Mouse (Mus musculus) limb, embryonic 10.5 days (tissue): ENCODE results near the gene Slfn8. TPM values are rescaled to one million over a fixed set of nuclear protein-coding genes. Genes with fewer than 3 reads are reported as not detected.
A peak's percentile ranks its signal among the peaks of the same experiment; 100 is the strongest.
"Not testable (repeated sequence)": the region's sequence is repeated elsewhere in the genome, so short reads cannot be mapped to it uniquely, and the experiment has no call there.

Source experiments
- DNase-seq: peaks from one replicate; pipeline ENCODE4 v3.0.0-alpha.2; 2017; ENCODE audit warnings: low spot score
- H3K27ac ChIP-seq: fragments of 300-500 bp; sonication (generic); 2 replicates; pipeline ENCODE4 v1.5.1; 2016; ENCODE audit warnings: mild to moderate bottlenecking
- H3K27me3 ChIP-seq: fragments of 300-500 bp; sonication (generic); 2 replicates; pipeline ENCODE4 v1.6.1; 2016; ENCODE audit warnings: low read depth, mild to moderate bottlenecking; ENCODE audit not compliant: poor library complexity, severe bottlenecking
- H3K36me3 ChIP-seq: fragments of 300-500 bp; sonication (generic); 2 replicates; pipeline ENCODE4 v1.6.1; 2016; ENCODE audit warnings: mild to moderate bottlenecking, moderate library complexity
- H3K4me1 ChIP-seq: fragments of 300-500 bp; sonication (generic); 2 replicates; pipeline ENCODE4 v1.6.1; 2016
- H3K4me3 ChIP-seq: fragments of 300-500 bp; sonication (generic); 2 replicates; pipeline ENCODE4 v1.5.1; 2016; ENCODE audit warnings: mild to moderate bottlenecking, moderate library complexity
- H3K9me3 ChIP-seq: fragments of 300-500 bp; sonication (generic); replicated peaks from 2 replicates; pipeline ENCODE4 v1.6.1; 2016; ENCODE audit warnings: mild to moderate bottlenecking
- WGBS: fragments of 180-500 bp; shearing (Covaris S2); methylation state at CpG from one replicate; pipeline ENCODE4 v1.1.7; 2016; 5-methylcytosine and 5-hydroxymethylcytosine counted together
- polyA plus RNA-seq: library from polyadenylated mRNA; unstranded; fragments of >200 nt; fragmentation: Nextera tagmentation; extraction: Ambion mirVana; gene quantifications from 2 replicates; pipeline ENCODE4 v1.2.1, GENCODE M21; 2016

Gene Slfn8
- polyA plus RNA-seq, 1 experiment from 2014 or later, result 0.08 TPM

DNA sequence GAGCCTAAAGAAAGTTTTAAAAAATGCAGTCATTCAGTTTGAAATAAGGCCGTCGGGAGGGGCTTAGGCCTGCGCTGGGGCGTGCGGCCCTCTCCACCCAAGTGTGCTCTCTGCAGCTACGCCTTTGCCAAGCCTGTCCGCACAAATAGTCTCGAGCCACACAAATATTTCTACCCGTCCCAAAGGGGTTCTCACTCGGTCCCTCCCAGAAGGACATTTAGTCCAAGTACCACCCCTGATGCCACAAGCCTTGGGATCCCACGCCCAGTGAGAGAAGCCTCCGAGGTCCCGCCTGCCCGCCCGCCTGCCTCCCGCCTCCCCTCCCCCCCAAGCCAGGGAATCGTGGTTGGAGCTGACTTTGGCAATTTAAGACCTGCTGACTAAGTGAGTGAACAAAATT lies 37.4 kb downstream of the Slfn8 start:
- DNase-seq, result no peak
- Histone ChIP-seq H3K27me3 (no peaks in the 10 kb centered on the region), H3K9me3 (no peaks in the 10 kb centered on the region), H3K4me3 (no peak overlapping the region), H3K4me1 (no peaks in the 10 kb centered on the region), H3K27ac (no peak overlapping the region), H3K36me3 (peaks cover 76% of the 10 kb centered on the region)
- 84% methylated on average over 17 of the region's 17 CpGs for WGBS

DNA sequence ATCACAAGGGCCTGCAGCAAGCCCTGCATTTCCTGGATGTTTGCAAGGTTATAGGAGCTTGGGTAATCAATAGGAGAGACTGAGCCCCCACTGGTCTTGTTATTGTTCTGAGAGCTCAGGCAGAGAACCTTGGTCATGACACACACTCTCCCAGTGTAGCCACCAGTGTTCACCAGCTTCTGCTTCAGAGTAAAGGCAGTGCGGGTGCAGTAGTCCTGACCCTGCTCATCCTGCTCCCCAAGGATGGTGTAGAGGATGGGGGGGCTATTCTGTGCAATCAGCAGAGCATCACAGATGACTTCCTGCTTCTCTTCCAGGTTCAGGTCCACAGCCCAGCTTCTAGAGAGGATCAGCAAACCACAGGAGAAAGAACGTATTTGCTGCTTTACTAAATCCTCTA lies 38.2 kb downstream of the Slfn8 start:
- not testable (repeated sequence) for H3K4me1 ChIP-seq, H3K9me3 ChIP-seq, H3K27ac ChIP-seq, H3K27me3 ChIP-seq, DNase-seq, H3K4me3 ChIP-seq
- 90% methylated on average over 2 of the region's 2 CpGs for WGBS
- peaks cover 71% of the 10 kb centered on the region for H3K36me3 ChIP-seq

DNA sequence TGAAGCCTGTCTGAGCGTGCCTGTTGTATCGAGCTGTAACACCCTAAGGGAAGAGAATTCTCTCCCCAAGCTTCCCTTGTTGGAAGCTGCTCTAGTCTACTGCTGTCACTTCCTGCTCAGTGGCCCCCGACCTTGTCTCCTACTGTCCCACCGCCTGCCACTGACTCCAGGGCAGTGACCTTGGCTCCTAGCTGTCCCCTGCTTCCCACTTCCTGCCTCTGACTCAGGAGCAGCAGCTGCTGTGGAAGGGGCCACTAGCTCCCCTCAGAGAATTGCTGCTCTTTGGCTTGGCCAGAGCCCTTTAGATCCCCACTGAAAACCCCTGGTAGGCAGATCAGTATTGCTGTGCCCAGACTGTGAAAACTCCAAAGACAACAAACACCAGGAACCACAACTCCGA lies 46.7 kb downstream of the Slfn8 start:
- no peak overlapping the region for H3K4me3 ChIP-seq
- H3K36me3 ChIP-seq, result peaks cover 5% of the 10 kb centered on the region
- H3K9me3 ChIP-seq, result no peaks in the 10 kb centered on the region
- no peak for DNase-seq
- H3K27ac ChIP-seq, result peak overlapping the region; percentile 14; the same call in 1 of the 2 replicates
- peaks cover 35% of the 10 kb centered on the region for H3K4me1 ChIP-seq
- 44% methylated on average over 5 of the region's 5 CpGs for WGBS
- H3K27me3 ChIP-seq, result no peaks in the 10 kb centered on the region

DNA sequence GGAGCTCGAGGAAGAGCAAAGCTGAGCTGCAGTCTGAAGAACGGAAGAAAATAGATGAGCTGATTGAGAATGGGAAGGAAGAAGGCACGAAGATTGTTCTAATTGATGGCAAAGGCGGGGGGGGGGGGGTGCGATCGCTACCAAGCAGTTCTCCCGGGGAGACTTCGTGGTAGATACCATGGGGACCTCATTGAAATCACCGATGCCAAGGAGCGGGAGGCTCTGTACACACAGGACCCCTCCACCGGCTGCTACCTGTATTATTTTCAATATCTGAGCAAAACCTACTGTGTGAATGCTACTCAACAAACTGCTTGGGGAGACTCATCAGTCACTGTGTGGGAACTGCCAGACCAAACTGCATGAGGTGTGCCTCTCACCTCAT lies 49.0 kb downstream of the Slfn8 start:
- Histone ChIP-seq H3K4me1 (peaks cover 35% of the 10 kb centered on the region), H3K36me3 (no peaks in the 10 kb centered on the region), H3K4me3 (no peak overlapping the region), H3K27ac (no peak overlapping the region), H3K27me3 (no peaks in the 10 kb centered on the region), H3K9me3 (no peaks in the 10 kb centered on the region)
- 78% methylated on average over 11 of the region's 11 CpGs for WGBS
- no peak for DNase-seq

DNA sequence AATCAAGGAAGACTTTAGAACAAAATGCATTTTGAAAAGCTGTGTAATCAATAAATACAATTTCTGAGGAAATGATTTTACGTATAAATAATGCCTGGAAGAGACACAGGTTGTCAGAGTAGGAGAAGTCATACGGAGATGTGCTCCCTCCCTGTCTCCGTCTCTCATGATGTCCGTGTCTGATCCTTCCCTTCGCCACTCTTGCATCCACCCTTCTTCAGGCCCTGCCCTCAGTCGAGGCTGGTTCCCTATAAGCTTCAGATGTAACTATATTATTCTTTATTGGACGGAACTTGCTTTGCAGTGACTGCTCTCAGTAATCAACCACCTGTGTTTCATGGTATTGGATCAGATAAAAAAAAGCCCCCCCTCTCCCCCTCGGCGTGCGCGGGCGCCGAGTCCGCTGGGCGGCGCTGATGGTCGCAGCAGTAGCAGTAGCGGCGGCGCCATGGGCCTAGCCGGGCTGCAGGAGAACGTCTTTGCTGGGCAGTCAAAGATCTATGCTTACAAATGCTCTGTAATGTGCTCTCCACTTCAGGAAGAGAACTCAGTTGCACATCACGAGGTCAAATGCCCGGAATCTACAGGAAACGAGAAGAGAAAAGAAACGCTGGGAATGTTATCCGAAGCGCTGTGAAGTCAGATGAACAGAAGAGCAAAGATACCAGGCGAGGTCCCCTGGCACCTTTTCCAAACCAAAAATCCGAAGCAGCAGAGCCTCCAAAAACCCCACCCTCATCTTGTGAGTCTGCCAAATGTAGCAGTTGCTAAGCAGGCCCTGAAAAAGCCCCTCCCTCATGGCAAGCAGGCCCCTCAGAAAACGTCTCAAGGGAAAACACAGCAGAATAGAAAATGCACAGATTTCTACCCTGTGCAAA lies 49.7 kb downstream of the Slfn8 start:
- 0 out of 2 replicates have a peak overlapping the region, but pooled peaks have one; percentile 38 for H3K27ac ChIP-seq
- no peaks in the 10 kb centered on the region for H3K9me3 ChIP-seq
- no peaks in the 10 kb centered on the region for H3K27me3 ChIP-seq
- WGBS, result 13% methylated on average over 31 of the region's 31 CpGs
- H3K4me3 ChIP-seq, result peak overlapping the region; percentile 36
- DNase-seq, result peak; percentile 70
- H3K4me1 ChIP-seq, result peaks cover 32% of the 10 kb centered on the region
- H3K36me3 ChIP-seq, result no peaks in the 10 kb centered on the region

DNA sequence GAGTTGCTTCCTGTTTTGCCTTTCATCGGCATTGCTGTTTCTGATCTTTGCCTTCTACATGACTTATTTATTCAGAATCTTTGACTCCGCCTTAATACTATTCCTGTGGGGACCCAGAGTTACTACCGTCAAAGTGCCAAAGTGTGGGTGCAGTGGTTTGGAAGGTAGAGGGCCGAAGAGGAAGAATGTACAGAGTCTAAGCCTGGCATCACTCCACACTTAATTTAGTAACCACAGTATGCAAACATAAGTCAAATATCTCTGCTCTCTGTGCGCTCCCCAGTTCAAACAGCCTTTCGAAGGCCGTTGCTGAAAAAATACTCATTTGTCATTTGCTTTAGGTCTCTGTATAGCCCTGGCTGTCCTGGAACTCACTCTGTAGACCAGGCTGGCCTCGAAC lies 58.4 kb downstream of the Slfn8 start:
- Histone ChIP-seq H3K4me3 (no peak overlapping the region), H3K9me3 (no peaks in the 10 kb centered on the region), H3K4me1 (no peaks in the 10 kb centered on the region), H3K27ac (no peak overlapping the region), H3K36me3 (no peaks in the 10 kb centered on the region), H3K27me3 (no peaks in the 10 kb centered on the region)
- no peak for DNase-seq
- WGBS, result 90% methylated on average over 8 of the region's 8 CpGs

DNA sequence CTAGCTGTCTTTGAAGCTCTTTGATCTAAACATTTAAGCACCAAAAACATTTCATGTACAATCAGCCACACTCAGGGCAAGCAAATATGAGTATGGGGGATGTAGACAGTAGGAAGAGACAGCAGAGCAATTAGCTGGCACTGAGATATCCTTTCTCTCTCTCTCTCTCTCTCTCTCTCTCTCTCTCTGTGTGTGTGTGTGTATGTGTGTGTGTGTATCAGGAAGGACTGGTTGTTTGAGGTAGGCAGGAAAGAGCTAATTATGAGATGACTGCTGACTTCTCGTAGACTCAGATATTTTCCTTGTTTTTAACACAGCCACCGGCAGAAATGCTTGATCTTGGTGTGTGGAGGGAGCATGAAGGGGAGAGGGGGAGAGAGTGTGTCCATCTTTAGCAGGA lies 58.9 kb downstream of the Slfn8 start:
- no peaks in the 10 kb centered on the region for H3K27me3 ChIP-seq
- no peaks in the 10 kb centered on the region for H3K9me3 ChIP-seq
- 70% methylated on average over 2 of the region's 2 CpGs for WGBS
- no peak for DNase-seq
- H3K4me3 ChIP-seq, result no peak overlapping the region
- no peaks in the 10 kb centered on the region for H3K36me3 ChIP-seq
- no peak overlapping the region for H3K27ac ChIP-seq
- no peaks in the 10 kb centered on the region for H3K4me1 ChIP-seq

DNA sequence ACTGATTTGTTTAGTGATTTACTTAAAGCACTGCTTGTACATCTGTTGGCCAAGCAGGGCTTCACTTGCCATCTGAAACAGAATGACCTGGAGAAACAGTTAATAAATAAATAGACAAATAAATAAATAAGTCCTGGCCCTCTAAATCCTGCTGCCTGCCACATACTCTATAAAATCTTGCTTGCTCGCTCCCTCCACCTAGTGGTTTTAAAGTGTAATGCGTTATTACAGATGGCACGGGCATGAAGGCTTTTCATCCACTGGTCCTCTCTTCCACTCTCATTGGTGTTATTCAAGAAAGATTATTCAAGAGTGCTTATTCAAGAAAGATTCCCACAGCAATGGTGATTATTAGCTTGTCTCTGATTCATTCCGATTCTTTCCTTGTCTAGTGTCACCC lies 61.0 kb downstream of the Slfn8 start:
- WGBS, result 21% methylated on average over 4 of the region's 4 CpGs

DNA sequence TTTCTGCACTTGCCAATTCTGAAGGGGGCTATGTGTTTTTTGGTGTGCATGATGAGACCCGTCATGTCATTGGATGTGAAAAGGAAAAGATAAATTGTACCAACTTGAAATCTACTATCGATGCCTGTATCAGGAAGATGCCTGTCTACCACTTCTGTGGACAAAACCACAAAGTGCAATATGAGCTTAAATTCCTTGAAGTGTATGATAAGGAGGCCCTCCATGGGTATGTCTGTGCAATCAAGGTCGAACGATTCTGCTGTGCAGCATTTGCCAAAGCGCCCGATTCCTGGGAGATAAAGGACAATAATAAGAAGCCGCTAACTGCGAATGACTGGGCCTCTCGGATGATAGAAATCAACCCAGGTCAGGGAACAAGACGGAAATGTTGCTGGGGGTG lies 63.7 kb downstream of the Slfn8 start:
- no peaks in the 10 kb centered on the region for H3K9me3 ChIP-seq
- no peaks in the 10 kb centered on the region for H3K36me3 ChIP-seq
- H3K27me3 ChIP-seq, result peaks cover 41% of the 10 kb centered on the region
- 0 out of 2 replicates have a peak, but pooled peaks cover 4% of the 10 kb centered on the region for H3K4me1 ChIP-seq
- H3K27ac ChIP-seq, result no peak overlapping the region
- no peak for DNase-seq
- 86% methylated on average over 10 of the region's 10 CpGs for WGBS
- H3K4me3 ChIP-seq, result no peak overlapping the region

More for the DNA sequence above, 61.0 kb downstream of the Slfn8 start:
- no peak overlapping the region for H3K4me3 ChIP-seq
- 0 out of 2 replicates have a peak, but pooled peaks cover 14% of the 10 kb centered on the region for H3K27me3 ChIP-seq
- no peaks in the 10 kb centered on the region for H3K4me1 ChIP-seq
- H3K27ac ChIP-seq, result no peak overlapping the region
- no peak for DNase-seq
- H3K9me3 ChIP-seq, result no peaks in the 10 kb centered on the region
- no peaks in the 10 kb centered on the region for H3K36me3 ChIP-seq

DNA sequence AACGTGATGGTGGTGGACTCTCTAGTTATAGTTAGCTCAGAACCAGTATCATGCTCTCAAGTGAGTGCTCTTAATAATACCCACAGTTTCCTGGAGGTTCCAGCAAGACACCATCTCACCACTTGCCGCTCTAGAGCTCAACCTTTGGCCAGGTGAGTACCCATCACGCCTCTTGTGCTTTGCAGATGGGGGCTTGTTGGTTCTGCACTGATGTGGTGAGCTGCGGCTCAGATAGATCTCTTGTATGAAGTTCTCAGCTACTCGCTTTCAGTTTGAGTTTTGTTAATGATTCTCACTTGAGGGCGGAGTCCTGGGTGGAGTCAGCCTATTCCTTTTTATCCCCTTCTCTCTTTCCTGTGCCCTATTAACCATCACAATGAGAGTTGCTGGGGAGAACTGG lies 66.0 kb downstream of the Slfn8 start:
- H3K36me3 ChIP-seq, result no peaks in the 10 kb centered on the region
- peaks cover 16% of the 10 kb centered on the region for H3K4me1 ChIP-seq
- H3K4me3 ChIP-seq, result no peak overlapping the region
- WGBS, result 81% methylated on average over 6 of the region's 6 CpGs
- no peaks in the 10 kb centered on the region for H3K9me3 ChIP-seq
- H3K27ac ChIP-seq, result no peak overlapping the region
- DNase-seq, result no peak
- H3K27me3 ChIP-seq, result peaks cover 64% of the 10 kb centered on the region

DNA sequence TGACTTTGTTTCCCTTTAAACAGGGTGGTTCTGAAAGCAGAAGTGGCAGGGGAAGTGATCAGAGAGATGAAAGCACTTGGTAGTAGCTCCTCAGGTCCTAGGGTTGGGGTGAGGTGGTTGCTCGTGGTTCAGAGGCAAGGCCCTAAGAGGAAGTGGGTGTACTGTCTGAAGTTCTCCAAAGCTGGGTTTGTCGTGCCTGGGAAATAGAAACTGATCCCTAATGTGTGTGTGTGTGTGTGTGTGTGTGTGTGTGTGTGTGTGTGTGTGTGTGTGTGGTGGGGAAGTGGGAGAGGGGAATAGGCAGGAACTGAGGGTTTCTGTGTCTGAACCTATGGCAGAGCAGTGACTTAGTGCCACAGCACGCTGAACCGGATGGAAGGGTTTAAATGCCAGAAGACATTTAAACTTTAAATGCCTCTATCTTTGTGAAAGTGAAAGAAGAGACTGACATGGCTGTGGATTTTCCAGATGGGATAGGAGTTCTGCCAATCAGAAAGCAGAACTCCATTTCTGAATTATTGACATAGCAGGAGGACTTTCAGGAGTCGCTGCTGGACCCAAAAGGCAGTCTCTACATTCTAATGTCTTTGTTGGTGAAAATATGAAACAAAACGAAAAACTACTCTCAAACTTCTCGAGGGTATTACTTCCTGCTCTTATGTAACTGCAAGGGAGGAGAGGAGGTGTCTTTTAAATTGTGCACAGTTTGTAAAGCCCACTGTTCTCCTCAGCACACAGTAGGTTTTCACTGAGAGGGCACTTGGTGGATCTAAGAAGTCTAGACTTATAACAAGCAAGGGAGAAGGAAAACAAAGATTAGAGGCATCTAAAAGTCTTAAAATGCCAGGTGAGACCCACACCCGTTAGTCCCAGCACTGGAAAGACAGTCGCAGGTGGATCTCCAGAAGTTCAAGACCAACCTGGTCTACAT lies 67.7 kb downstream of the Slfn8 start:
- Histone ChIP-seq H3K4me1 (peaks cover 16% of the 10 kb centered on the region), H3K27ac (no peak overlapping the region), H3K36me3 (no peaks in the 10 kb centered on the region), H3K9me3 (no peaks in the 10 kb centered on the region), H3K4me3 (no peak overlapping the region), H3K27me3 (peaks cover 80% of the 10 kb centered on the region)
- no peak for DNase-seq
- WGBS, result 66% methylated on average over 9 of the region's 9 CpGs
